Mouse (Mus musculus) megakaryocyte progenitor cell, adult 5-6 weeks (primary cell): ENCODE measurements around the gene Pdrg1. TPM values are rescaled to one million over a fixed set of nuclear protein-coding genes. Genes with fewer than 3 reads are reported as not detected.

Experiments
- ATAC-seq: replicated peaks from 2 replicates; pipeline ENCODE4 v1.8.0; 2016; ENCODE audit warnings: mild to moderate bottlenecking, moderate TSS enrichment, inconsistent platforms; ENCODE audit not compliant: poor library complexity
- total RNA-seq, 2 experiments: library from RNA; stranded (forward) in 1 of 2; stranded (reverse) in 1 of 2; fragments of 157-497, 149-512 nt in 1 of 2; fragments of 200-1000 nt in 1 of 2; gene quantifications; 2 replicates each; pipeline versions ENCODE4 v1.2.3 to v1.2.4; 2015 to 2017

Pdrg1 gene
- total RNA-seq, 2 experiments from 2014 or later, result 59.5 to 178 TPM

- peak; percentile 100 for ATAC-seq
Observed at GRCm38 (mm10) chr2:153032083-153032842, 17.0 kb upstream of the Pdrg1 start.

- ATAC-seq, result no peak
Observed at GRCm38 (mm10) chr2:153031126-153032082, 16.2 kb upstream of the Pdrg1 start, which contains the start of gene Xkr7. Xkr7 (plus strand) TSS chr2:153031852.

- ATAC-seq, result no peak
Observed at GRCm38 (mm10) chr2:153030422-153030821, 15.2 kb upstream of the Pdrg1 start.

GRCm38 (mm10) chr2:153027501-153027900, 12.3 kb upstream of the Pdrg1 start:
- ATAC-seq, result no peak

GRCm38 (mm10) chr2:153026052-153026451, 10.8 kb upstream of the Pdrg1 start:
- ATAC-seq, result peak; percentile 66

- no peak for ATAC-seq
Observed at GRCm38 (mm10) chr2:153022855-153023254, 7.6 kb upstream of the Pdrg1 start.

- ATAC-seq, result peak; percentile 89
Observed at GRCm38 (mm10) chr2:153021163-153021562, 5.9 kb upstream of the Pdrg1 start.

GRCm38 (mm10) chr2:153019355-153019754, 4.1 kb upstream of the Pdrg1 start:
- ATAC-seq, result no peak

GRCm38 (mm10) chr2:153016786-153017185, 1.6 kb upstream of the Pdrg1 start:
- no peak for ATAC-seq

GRCm38 (mm10) chr2:153015804-153016203, 577 bp upstream of the Pdrg1 start:
- ATAC-seq, result no peak

GRCm38 (mm10) chr2:153013724-153014515, 1.3 kb downstream of the Pdrg1 start:
- ATAC-seq, result no peak

GRCm38 (mm10) chr2:153009192-153009973, 5.8 kb downstream of the Pdrg1 start:
- ATAC-seq, result no peak

GRCm38 (mm10) chr2:153005981-153006380, 9.2 kb downstream of the Pdrg1 start:
- no peak for ATAC-seq

GRCm38 (mm10) chr2:153003681-153004338, 11.4 kb downstream of the Pdrg1 start:
- ATAC-seq, result peak; percentile 71

GRCm38 (mm10) chr2:153002492-153003248, 12.6 kb downstream of the Pdrg1 start:
- ATAC-seq, result peak; percentile 78

- ATAC-seq, result no peak
Observed at GRCm38 (mm10) chr2:152997046-152997445, 18.2 kb downstream of the Pdrg1 start.

GRCm38 (mm10) chr2:152991529-152991928, 23.7 kb downstream of the Pdrg1 start:
- ATAC-seq, result 0 out of 2 replicates have a peak, but pooled peaks have one; percentile 17

GRCm38 (mm10) chr2:152985582-152985981, 29.6 kb downstream of the Pdrg1 start:
- ATAC-seq, result no peak

GRCm38 (mm10) chr2:152976991-152977390, 38.2 kb downstream of the Pdrg1 start:
- no peak for ATAC-seq
